Mouse (Mus musculus): ENCODE measurements around the gene Tcf20. TPM values are rescaled to one million over a fixed set of nuclear protein-coding genes. Genes with fewer than 3 reads are reported as not detected.
"Not testable (repeated sequence)": the region's sequence is repeated elsewhere in the genome, so short reads cannot be mapped to it uniquely, and the experiment has no call there.

The Tcf20 gene
- polyA plus RNA-seq, 1 experiment from 2014 or later: 25.1 TPM

DNA sequence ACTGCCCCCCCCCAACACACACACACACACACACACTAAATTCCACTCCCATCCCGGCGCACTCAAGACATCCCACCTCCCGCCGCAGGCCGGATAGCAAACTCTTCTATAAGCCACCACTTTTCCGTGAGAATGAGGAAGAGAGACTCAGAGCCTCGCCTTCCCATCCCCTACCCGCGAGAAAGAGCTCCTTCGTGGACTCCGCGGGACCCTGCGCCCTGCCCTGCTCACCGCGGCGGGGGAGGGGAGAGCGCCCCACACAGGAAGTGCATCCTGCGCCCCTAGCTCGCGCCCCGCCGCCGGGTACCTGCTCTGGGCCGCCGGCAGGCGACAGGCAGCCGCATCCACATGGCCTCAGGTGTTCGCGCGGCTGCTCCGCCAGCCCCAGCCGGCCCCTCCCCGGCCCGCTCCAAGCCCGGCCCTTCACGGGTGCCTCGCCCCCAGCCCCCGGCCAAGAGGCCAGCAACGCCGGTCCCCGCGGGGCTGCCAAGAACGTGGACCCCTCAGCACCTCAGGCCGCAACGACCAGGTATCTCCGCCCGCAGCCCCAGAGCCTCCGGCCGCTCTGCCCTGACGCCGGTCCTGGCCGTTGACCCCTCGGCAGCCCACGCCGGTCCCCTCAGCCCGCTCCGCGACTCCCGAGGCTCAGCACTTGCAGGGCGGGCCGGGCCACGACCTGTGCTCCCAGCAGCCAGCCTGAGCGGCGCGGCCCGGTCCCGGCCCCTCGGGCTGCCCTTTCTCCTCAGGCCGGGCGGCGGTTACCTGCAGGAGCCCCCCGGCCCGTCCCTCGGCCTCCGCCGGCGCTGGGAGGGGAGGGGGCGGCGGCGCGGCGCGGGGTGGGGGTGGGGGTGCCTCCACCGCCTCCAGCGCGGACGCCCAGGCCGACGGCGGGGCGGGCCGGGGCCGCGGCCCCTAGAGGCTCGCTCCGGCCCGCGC, 88.7 kb downstream of the Tcf20 start:
- POLR2A ChIA-PET: interaction anchor here (0.7 kb wide), 1 partner anchor 638 kb away, joined by 3 read pairs; no protein-coding TSS in a partner anchor
- CTCF ChIA-PET: interaction anchor here (1.1 kb wide), 1 partner anchor 17 kb away, joined by 3 read pairs; no protein-coding TSS in a partner anchor
- H3K27me3 ChIP-seq: no peaks in the 10 kb centered on the region
- no peak for TF ChIP-seq CTCF (IDR thresholded peaks at IDR 0.05)
- ATAC-seq (peak; percentile 48), DNase-seq (ENCODE audit: low read depth, low spot score) (no peak)
- in situ Hi-C loops (cut with MboI; ENCODE audit: low pct_unique_long_range_greater_than_20kb): no loop called here

DNA sequence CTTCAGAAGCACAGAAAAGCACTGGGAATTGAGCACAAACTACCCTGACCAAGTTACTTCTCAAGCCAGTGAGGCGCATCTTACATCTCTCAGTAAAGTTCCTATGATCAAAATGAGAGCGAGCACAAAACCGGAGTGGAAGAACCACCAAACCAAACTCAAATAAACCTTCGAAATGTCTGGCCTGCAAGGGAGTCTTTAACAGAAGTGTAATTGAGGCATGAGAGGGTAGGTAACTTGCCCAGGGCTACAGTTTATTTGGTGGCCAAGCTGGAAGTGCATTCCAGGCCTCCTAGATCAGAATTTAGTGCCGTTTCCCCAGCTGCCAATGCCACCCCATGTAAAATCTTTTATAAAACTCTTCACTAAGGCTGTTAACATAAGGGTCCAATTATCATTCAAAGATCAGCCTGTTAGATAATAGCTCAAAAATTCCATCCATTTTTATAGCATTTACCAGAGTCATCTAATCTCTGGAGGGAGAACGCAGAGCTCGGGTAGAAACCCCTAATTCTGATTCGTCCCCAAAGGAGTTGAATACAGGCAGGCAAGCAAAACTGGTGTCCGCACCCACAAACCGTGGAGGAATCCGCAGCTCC, 89.4 kb downstream of the Tcf20 start:
- in situ Hi-C loops (cut with MboI; ENCODE audit: low pct_unique_long_range_greater_than_20kb): no loop called here
- ChIA-PET CTCF (interaction anchor here (1.1 kb wide), 1 partner anchor 16 kb away, joined by 3 read pairs; no protein-coding TSS in a partner anchor), POLR2A (interaction anchor here (0.7 kb wide), 1 partner anchor 637 kb away, joined by 3 read pairs; no protein-coding TSS in a partner anchor)
- no peak for DNase-seq (ENCODE audit: low read depth, low spot score)
- H3K27me3 ChIP-seq: no peaks in the 10 kb centered on the region
- no peak for ATAC-seq
- no peak for TF ChIP-seq CTCF (IDR thresholded peaks at IDR 0.05)

DNA sequence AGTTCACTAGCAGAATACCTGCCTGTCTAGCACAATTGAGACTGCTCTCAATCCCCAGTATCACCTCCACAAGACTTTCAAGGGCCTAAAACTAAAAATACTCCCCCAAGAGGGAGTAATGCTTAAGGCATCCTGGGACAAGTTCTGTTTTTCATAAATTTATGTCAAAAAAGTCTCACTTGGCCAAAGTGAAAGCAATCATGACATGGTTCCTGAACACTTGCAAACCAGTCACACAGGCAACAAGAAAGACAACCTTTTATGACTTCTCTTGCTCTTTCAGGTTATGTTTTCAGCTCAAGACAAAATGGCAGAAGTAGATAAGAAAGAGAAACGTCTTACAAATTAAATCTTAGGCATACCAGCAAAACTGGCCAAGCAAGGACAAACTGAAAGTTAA, 91.3 kb downstream of the Tcf20 start:
- ChIA-PET POLR2A (interaction anchor here (0.6 kb wide), 1 partner anchor 572 kb away, joined by 3 read pairs; no protein-coding TSS in a partner anchor), CTCF (no interaction called here)
- no peak for TF ChIP-seq CTCF (IDR thresholded peaks at IDR 0.05)
- in situ Hi-C loops (cut with MboI; ENCODE audit: low pct_unique_long_range_greater_than_20kb): no loop called here
- no peaks in the 10 kb centered on the region for H3K27me3 ChIP-seq
- ATAC-seq: no peak
- no peak for DNase-seq (ENCODE audit: low read depth, low spot score)

DNA sequence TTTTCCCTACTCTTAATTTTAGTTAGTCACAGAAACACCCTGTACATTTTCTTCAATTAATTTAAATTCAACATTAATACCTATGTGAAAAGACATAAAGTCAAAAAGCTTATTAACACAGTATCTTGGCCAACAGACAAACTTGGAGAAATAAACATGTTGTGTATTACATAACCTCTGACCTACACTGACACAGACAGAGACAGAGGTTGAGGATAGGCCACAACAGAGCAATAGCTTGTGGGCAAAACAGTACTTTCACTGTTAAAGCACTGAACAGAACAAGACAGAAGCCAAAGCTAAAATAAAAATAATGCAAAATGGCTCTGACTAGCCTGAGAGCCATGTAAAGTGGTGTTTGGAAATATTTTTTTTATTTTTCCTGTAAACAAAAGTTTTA, 97.2 kb downstream of the Tcf20 start:
- H3K27me3 ChIP-seq: no peaks in the 10 kb centered on the region
- CTCF ChIA-PET: no interaction called here
- POLR2A ChIA-PET: interaction anchor here (0.6 kb wide), 1 partner anchor 43 kb away, joined by 3 read pairs; no protein-coding TSS in a partner anchor
- DNase-seq (ENCODE audit: low read depth, low spot score): no peak
- no peak for TF ChIP-seq CTCF (IDR thresholded peaks at IDR 0.05)
- in situ Hi-C loops (cut with MboI; ENCODE audit: low pct_unique_long_range_greater_than_20kb): no loop called here
- no peak for ATAC-seq

DNA sequence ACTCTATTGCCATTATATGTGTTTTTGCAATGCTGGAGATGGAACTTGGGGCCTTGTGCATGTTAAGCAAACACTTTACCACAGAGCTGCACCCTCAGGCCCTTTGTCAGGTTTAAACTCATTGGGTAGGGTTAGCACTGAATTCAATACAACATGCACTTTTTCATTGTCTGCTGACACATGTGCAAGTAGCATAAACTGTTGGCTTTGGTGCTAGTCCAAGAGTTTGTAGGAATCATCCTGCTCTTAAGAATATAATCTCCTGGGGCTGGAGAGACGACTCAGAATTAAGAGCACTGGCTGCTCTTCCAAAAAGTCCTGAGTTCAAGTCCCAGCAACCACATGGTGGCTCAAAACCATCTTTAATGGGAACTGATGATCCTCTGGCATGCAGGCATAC, 98.2 kb downstream of the Tcf20 start:
- POLR2A ChIA-PET: no interaction called here
- in situ Hi-C loops (cut with MboI; ENCODE audit: low pct_unique_long_range_greater_than_20kb): no loop called here
- ATAC-seq (no peak), DNase-seq (ENCODE audit: low read depth, low spot score) (no peak)
- TF ChIP-seq CTCF (IDR thresholded peaks at IDR 0.05): no peak
- H3K27me3 ChIP-seq: no peaks in the 10 kb centered on the region
- CTCF ChIA-PET: no interaction called here

DNA sequence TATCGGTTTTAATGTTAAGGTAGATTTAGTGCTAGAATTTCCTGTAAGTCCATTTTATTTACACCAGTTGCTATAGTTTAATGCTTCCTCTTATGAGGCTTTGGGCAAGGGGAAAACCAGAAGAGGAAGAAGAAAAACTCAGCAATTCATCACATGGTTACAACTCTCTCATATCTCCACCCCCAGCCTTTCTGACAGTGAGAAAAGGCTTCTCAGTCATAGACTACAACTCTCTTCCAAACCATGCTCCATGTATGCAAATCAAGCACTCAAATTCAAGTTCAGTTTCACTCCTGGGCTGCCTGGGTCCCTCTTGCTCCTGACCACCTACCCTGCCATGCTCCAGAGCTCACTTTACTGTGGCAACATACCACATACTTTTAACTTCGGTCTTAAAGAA, 99.2 kb downstream of the Tcf20 start:
- H3K27me3 ChIP-seq: no peaks in the 10 kb centered on the region
- TF ChIP-seq CTCF (IDR thresholded peaks at IDR 0.05): no peak
- no peak for ATAC-seq
- in situ Hi-C loops (cut with MboI; ENCODE audit: low pct_unique_long_range_greater_than_20kb): no loop called here
- POLR2A ChIA-PET: no interaction called here
- DNase-seq (ENCODE audit: low read depth, low spot score): no peak
- CTCF ChIA-PET: interaction anchor here (1.1 kb wide), 1 partner anchor 44 kb away, joined by 4 read pairs; no protein-coding TSS in a partner anchor

DNA sequence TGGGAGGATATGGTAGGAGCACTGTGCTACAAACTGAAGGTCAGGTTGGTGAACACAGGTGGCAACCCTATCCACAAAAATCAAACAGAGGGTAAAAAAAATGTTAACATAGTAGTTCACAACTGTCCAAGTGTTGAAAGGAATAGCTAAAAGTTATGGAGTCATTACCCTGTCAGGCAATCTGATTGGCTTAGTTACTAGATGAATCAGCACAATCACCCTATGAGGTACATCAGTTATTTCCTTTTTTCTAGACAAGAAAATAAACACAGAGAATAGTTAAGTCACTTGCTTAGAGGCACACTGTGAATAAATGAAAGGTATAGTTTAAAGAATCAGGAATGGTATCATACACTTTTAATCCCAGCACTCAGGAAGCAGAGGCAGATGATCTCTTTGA, 110.4 kb downstream of the Tcf20 start:
- DNase-seq (ENCODE audit: low read depth, low spot score) (no peak), ATAC-seq (no peak)
- POLR2A ChIA-PET: interaction anchor here (0.6 kb wide), 1 partner anchor 17 kb away, joined by 6 read pairs; no protein-coding TSS in a partner anchor
- CTCF ChIA-PET: interaction anchor here (0.9 kb wide), 1 partner anchor 39 kb away, joined by 3 read pairs; no protein-coding TSS in a partner anchor
- H3K27me3 ChIP-seq: no peaks in the 10 kb centered on the region
- TF ChIP-seq CTCF (IDR thresholded peaks at IDR 0.05): no peak
- in situ Hi-C loops (cut with MboI; ENCODE audit: low pct_unique_long_range_greater_than_20kb): no loop called here

DNA sequence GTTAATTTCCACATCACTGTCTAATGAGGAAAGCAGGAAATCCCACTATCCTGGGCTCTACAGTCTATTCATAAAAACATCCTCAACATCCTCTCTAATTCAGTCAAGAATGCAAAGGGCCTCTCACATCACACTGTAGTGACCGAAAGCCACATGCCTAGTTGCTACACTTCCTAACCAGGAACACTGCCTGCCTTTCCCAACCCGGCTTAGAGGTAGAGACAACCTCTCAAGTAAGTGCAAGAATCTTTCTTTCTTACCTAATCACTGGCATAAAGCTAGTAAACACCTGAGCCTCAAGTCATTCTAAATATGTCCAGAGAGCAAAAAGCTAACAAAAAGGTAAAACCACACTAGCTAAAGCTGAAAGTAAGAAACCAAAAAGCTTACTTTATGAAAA, 110.8 kb downstream of the Tcf20 start:
- ATAC-seq: no peak
- POLR2A ChIA-PET: interaction anchor here (0.6 kb wide), 1 partner anchor 17 kb away, joined by 6 read pairs; no protein-coding TSS in a partner anchor
- DNase-seq (ENCODE audit: low read depth, low spot score): no peak
- in situ Hi-C loops (cut with MboI; ENCODE audit: low pct_unique_long_range_greater_than_20kb): no loop called here
- no peak for TF ChIP-seq CTCF (IDR thresholded peaks at IDR 0.05)
- H3K27me3 ChIP-seq: no peaks in the 10 kb centered on the region
- CTCF ChIA-PET: interaction anchor here (0.9 kb wide), 1 partner anchor 40 kb away, joined by 3 read pairs; no protein-coding TSS in a partner anchor

DNA sequence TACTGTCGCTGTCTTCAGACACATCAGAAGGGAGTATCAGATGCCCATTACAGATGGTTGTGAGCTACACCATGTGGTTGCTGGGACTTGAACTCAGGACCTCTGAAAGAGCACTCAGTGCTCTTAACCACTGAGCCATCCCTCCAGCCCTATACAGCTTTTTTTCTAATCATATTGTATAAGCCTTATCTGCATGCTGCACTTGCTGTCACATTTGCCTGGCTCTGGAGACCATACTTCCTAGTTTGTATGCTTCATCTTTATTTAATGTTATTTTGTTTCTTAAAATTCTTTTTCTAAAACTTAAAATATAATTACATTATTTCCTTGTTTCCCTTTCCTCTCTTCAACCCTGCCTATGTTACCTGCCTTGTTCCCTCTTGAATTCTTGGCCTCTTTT, 115.6 kb downstream of the Tcf20 start:
- ChIA-PET CTCF (interaction anchor here (1.2 kb wide), 1 partner anchor 30 kb away, joined by 3 read pairs; no protein-coding TSS in a partner anchor), POLR2A (no interaction called here)
- H3K27me3 ChIP-seq: no peaks in the 10 kb centered on the region
- DNase-seq (ENCODE audit: low read depth, low spot score) (no peak), ATAC-seq (no peak)
- TF ChIP-seq CTCF (IDR thresholded peaks at IDR 0.05): no peak
- in situ Hi-C loops (cut with MboI; ENCODE audit: low pct_unique_long_range_greater_than_20kb): no loop called here

DNA sequence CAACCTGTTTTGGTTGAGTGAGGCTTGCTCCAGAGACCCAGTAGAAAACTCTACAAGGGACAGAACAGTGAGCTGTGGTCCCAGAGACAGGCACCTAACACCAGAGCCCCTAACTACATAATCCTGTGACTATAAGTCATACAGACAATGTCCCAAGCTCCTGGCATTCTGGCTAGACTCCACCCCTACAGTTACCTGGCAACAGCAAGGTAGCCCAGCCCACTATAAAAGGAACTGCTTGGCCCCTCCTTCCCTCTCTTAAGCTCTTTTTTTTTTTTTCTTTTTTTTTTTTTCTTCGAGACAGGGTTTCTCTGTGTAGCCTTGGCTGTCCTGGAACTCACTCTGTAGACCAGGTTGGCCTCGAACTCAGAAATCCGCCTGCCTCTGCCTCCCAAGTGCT, 121.4 kb downstream of the Tcf20 start:
- H3K27me3 ChIP-seq; POLR2A ChIA-PET; CTCF ChIA-PET; ATAC-seq; in situ Hi-C loops (cut with MboI; ENCODE audit: low pct_unique_long_range_greater_than_20kb); DNase-seq (ENCODE audit: low read depth, low spot score): not testable (repeated sequence)
